Mouse (Mus musculus) spleen, adult 12 weeks (tissue): ENCODE data around the gene Sdk1.

Source experiments
- DNase-seq: peaks from one replicate; pipeline ENCODE4 v3.0.0; 2022; ENCODE audit warnings: low spot score

Gene Sdk1

DNA sequence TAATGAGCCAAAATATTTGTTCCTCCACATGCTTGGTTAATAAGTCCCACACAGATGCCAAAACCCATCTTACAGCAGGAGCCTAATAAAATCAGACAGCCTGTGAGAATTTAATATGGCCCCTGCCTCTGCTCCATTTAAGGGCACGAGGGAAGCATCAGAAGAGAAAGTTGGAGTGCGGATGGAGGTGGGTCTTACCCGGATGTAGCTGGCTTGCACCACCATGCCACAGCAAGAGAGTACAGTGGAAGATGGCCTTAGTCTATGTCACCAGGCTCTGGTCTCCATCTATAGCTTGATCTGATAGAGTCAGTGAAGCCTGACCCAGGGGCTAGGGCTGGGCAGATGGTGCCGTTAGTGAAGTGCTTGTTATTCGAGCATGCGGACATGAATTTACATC is 1014.9 kb downstream of the Sdk1 start:
- DNase-seq, result no peak

GRCm38 (mm10) chr5:142258716-142259115 is 1017.4 kb downstream of the Sdk1 start:
- no peak for DNase-seq

DNA sequence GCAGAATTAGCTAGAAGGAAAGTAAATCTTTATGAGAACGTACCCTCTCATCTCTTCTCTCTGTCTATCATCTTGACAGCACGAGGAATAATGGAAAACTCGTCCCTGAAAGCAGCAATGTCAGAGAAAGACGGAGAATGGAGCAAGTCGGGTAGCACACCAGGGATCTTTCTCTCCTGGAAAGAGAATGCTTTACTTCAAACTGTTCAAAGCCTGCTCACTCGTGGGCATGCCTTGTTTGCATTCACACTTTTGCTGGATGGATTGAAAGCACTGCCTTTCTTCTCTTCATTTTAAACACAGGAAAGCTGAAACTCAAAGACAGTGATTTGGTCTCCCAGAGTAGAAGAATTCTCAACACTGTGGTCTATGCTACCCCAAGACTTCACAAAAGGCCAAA is 1020.8 kb downstream of the Sdk1 start:
- DNase-seq, result no peak
